Mouse (Mus musculus) Muller cell, postnatal 12 days (primary cell): ENCODE data around the gene Eif2ak1.

Experiments
- DNase-seq: peaks from one replicate; pipeline ENCODE4 v3.0.0-alpha.2; 2015; ENCODE audit errors: inconsistent ontology term

Gene Eif2ak1

DNA sequence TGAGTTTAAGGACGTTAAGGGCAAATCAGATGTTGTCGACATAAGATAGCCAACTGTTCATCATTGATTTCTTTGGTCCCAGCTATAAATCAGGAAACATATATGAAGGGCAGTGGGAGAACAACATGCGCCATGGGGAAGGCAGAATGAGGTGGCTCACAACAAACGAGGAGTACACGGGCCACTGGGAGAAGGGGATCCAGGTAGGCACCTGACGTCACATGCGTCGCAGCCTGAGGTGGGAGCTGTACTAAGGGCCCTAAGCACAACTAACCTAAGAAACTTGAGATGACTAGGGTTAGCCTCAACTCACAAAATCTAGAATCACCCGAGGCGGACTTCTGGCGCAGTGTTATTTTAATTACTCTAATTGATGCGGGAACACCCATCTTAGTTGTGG, 130.8 kb downstream of the Eif2ak1 start:
- DNase-seq, result no peak

DNA sequence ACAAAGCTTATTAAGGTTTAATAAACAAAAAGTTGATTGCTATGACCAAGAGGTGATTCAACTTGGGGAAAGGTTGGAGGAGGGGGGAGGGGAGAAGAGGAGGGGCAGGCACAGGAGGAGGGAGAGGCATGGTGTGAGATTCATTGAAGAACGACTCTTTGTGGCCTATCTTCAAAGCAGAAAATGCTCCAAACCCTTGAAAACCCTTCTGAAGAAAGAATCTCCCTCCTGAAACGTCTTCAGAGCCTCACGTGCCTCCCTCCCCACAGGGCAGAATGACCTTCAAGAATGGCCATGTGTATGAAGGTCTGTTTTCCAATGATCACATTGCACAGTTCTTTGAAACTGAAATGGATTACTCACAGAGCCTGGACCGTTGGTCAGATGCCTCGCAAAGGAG, 132.4 kb downstream of the Eif2ak1 start:
- no peak for DNase-seq
